Mouse (Mus musculus): Measurements from ENCODE around the gene Tuba1a. TPM values are rescaled to one million over a fixed set of nuclear protein-coding genes. Genes with fewer than 3 reads are reported as not detected.

The Tuba1a gene
- total and polyA plus RNA-seq, 3 experiments, result 153 to 533 (median 254) TPM

DNA sequence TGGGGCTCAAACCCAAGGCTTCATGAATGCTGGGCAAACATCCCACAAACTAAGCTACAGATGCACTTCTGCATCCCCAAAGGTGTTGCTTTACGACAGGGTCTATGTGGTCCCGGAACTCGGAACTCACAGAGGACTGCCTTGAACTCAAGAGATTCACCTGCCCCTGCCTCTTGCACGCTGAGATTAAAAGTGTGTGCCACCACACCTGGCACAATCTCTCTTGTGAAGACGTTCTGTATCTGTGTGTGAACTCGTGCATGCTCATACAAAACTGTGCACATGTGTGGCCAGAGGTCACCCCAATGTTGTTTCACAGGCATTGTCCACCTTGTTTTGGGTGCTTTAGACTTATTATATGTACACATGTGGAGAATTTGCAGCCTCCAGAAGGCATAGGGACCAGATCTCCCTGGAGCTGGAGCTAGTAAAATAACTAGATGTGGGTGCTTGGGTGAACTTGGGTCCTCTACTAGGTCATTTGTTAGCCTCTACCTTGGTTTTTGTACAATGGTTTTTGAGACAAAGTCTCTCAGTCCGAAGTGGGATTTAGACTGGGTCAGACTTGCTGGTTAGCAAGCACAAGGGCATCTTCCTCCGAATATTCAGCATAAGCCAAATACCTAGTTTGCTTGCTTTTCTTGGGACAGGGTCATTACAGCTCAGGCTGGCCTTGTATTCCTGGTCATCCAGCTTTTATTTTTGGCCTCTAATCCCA is 23.3 kb downstream of the Tuba1a start (continued):
- TF ChIP-seq KAT2A (IDR thresholded peaks at IDR 0.05; ENCODE audit: insufficient replicate concordance, low read length) (0 out of 2 replicates have a peak, but pooled peaks have one; percentile 13), MAX (IDR thresholded peaks at IDR 0.05; ENCODE audit: low read length) (no peak), TCF12 (IDR thresholded peaks at IDR 0.05; ENCODE audit: low read depth, low read length) (0 out of 2 replicates have a peak, but pooled peaks have one; percentile 24), ZC3H11A (IDR thresholded peaks at IDR 0.05; ENCODE audit: low read depth, low read length) (no peak), ELF1 (IDR thresholded peaks at IDR 0.05; ENCODE audit: low read depth, low read length) (peak; percentile 30; the same call in 1 of the 2 replicates), RCOR1 (conservative IDR thresholded peaks at IDR 0.05; ENCODE audit: low read depth, low read length) (peak; percentile 42), JUND (conservative IDR thresholded peaks at IDR 0.05; ENCODE audit: low read depth, low read length) (no peak), CTCF (conservative IDR thresholded peaks at IDR 0.05 in 1 of 2, IDR thresholded peaks at IDR 0.05 in 1 of 2; ENCODE audit: low read depth in 2 of 2, low read length in 2 of 2) (no peak), MEF2A (IDR thresholded peaks at IDR 0.05; ENCODE audit: borderline replicate concordance, low read depth, low read length) (no peak), MAFK (IDR thresholded peaks at IDR 0.05; ENCODE audit: insufficient replicate concordance, low read length) (no peak), POLR2A (IDR thresholded peaks at IDR 0.05; ENCODE audit: low read depth, low read length) (peak; percentile 61), BHLHE40 (IDR thresholded peaks at IDR 0.05; ENCODE audit: low read depth, low read length) (peak; percentile 30; the same call in 1 of the 2 replicates), CHD2 (IDR thresholded peaks at IDR 0.05; ENCODE audit: low read length) (peak; percentile 76), USF2 (conservative IDR thresholded peaks at IDR 0.05; ENCODE audit: low read depth, low read length) (no peak), NELFE (IDR thresholded peaks at IDR 0.05; ENCODE audit: low read depth, low read length) (peak; percentile 15; the same call in 1 of the 2 replicates), JUN (IDR thresholded peaks at IDR 0.05; ENCODE audit: insufficient read depth, low read depth, low read length) (no peak), POLR2AphosphoS2 (IDR thresholded peaks at IDR 0.05; ENCODE audit: low read depth, low read length) (peak; percentile 99)

DNA sequence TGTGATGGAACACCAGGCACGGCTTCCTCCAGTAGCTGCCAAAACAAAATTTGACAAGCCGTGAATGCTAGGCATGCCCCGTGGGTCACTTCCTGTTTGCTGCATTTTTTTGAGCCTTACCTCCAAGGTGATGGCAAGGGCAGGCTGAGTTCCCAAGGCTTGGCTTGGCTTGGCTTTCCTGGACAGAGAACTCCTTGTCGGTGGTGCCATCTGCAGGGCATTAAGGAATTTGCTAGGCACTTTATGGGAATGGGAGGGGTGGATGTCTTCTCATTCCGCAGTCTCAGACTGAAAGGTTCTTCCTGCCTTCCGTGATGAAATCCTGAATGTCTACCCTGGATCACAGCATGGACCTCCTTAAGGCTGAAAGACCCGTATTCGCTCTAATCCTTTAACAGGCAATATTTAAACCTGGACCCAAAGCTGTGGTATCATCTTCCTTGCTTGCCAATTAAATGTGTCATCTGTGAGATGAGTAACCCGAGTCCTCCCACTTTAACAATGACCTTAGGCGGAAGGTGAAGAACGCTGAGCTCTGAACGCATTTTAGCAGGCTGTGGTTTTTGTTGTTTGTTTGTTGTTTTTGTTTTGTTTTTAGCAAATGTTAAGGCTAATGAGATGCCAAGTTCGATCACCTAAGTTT is 24.8 kb downstream of the Tuba1a start:
- dilution Hi-C loops (cut with MboI; ENCODE audit: extremely low pct_ligation_motif_present, extremely low pct_unique_long_range_greater_than_20kb, low sequenced_read_pairs) (no loop called here), in situ Hi-C loops (cut with MboI; ENCODE audit: low pct_ligation_motif_present, low pct_unique_long_range_greater_than_20kb, low sequenced_read_pairs) (loop anchor here (10.0 to 25.0 kb wide), 3 partner anchors 1266 to 1434 kb away; no protein-coding TSS in a partner anchor)
- H3K4me2 ChIP-seq (ENCODE audit: insufficient read depth, low read depth, poor library complexity, severe bottlenecking), result peak overlapping the region; percentile 3; the same call in 1 of the 2 replicates
- peaks cover 3% of the 10 kb centered on the region for H3K9me3 ChIP-seq (replicated peaks; ENCODE audit: low read length)
- H3K36me3 ChIP-seq (replicated peaks in 1 of 2; ENCODE audit: control insufficient read depth in 1 of 2, insufficient read depth in 1 of 2, low read length in 1 of 2), result peaks cover 15 to 26% of the 10 kb centered on the region in 2 experiments
- peaks cover 2 to 28% of the 10 kb centered on the region in 2 experiments for H3K4me1 ChIP-seq (ENCODE audit: control insufficient read depth in 1 of 2, insufficient read depth in 2 of 2)
- no peak overlapping the region for H3K9ac ChIP-seq (ENCODE audit: insufficient read depth, low read depth)
- no peak overlapping the region for H3K4me3 ChIP-seq (replicated peaks in 1 of 3; ENCODE audit: low read depth in 2 of 3, low read length in 2 of 3, poor library complexity in 1 of 3)
- H3K27me3 ChIP-seq (replicated peaks), result no peaks in the 10 kb centered on the region
- H3K79me2 ChIP-seq (replicated peaks; ENCODE audit: control insufficient read depth, extremely low read depth, insufficient read depth, poor library complexity, severe bottlenecking), result peaks cover 8% of the 10 kb centered on the region
- no peak overlapping the region for H3K27ac ChIP-seq (ENCODE audit: insufficient read depth, low read depth)
- peak; percentile 71 for DNase-seq (ENCODE audit: extremely low read depth)
- TF ChIP-seq CHD2 (IDR thresholded peaks at IDR 0.05; ENCODE audit: low read length) (0 out of 2 replicates have a peak, but pooled peaks have one; percentile 33), TCF12 (IDR thresholded peaks at IDR 0.05; ENCODE audit: low read depth, low read length) (no peak), ELF1 (IDR thresholded peaks at IDR 0.05; ENCODE audit: low read depth, low read length) (peak; percentile 81), POLR2A (IDR thresholded peaks at IDR 0.05; ENCODE audit: low read depth, low read length) (no peak), MEF2A (IDR thresholded peaks at IDR 0.05; ENCODE audit: borderline replicate concordance, low read depth, low read length) (peak; percentile 46; the same call in 1 of the 2 replicates), GABPA (IDR thresholded peaks at IDR 0.05; ENCODE audit: insufficient replicate concordance, low read depth, low read length) (no peak), IRF4 (IDR thresholded peaks at IDR 0.05; ENCODE audit: low read depth, low read length) (no peak), ZMIZ1 (IDR thresholded peaks at IDR 0.05; ENCODE audit: low read depth, low read length) (no peak), MAFK (IDR thresholded peaks at IDR 0.05; ENCODE audit: insufficient replicate concordance, low read length) (0 out of 2 replicates have a peak, but pooled peaks have one; percentile 14), TBP (conservative IDR thresholded peaks at IDR 0.05; ENCODE audit: low read depth, low read length) (no peak), EP300 (IDR thresholded peaks at IDR 0.05; ENCODE audit: low read length) (0 out of 2 replicates have a peak, but pooled peaks have one; percentile 19), RCOR1 (conservative IDR thresholded peaks at IDR 0.05; ENCODE audit: low read depth, low read length) (0 out of 2 replicates have a peak, but pooled peaks have one; percentile 42), UBTF (IDR thresholded peaks at IDR 0.05; ENCODE audit: low read depth, low read length) (no peak), USF1 (IDR thresholded peaks at IDR 0.05; ENCODE audit: low read depth, low read length) (no peak), MAZ (IDR thresholded peaks at IDR 0.05; ENCODE audit: low read depth, low read length) (0 out of 2 replicates have a peak, but pooled peaks have one; percentile 55), HCFC1 (IDR thresholded peaks at IDR 0.05; ENCODE audit: low read depth, low read length) (no peak; the same call in 1 of the 2 replicates), ZNF384 (IDR thresholded peaks at IDR 0.05; ENCODE audit: low read depth, low read length) (peak; percentile 84), SIN3A (IDR thresholded peaks at IDR 0.05; ENCODE audit: low read length) (peak; percentile 67), USF2 (conservative IDR thresholded peaks at IDR 0.05; ENCODE audit: low read depth, low read length) (no peak), RAD21 (IDR thresholded peaks at IDR 0.05; ENCODE audit: low read depth, low read length) (peak; percentile 82), JUND (conservative IDR thresholded peaks at IDR 0.05; ENCODE audit: low read depth, low read length) (no peak), PAX5 (IDR thresholded peaks at IDR 0.05; ENCODE audit: low read length) (no peak), CHD1 (IDR thresholded peaks at IDR 0.05; ENCODE audit: low read depth, low read length) (no peak), ZC3H11A (IDR thresholded peaks at IDR 0.05; ENCODE audit: low read depth, low read length) (peak; percentile 47), BHLHE40 (IDR thresholded peaks at IDR 0.05; ENCODE audit: low read depth, low read length) (no peak), KAT2A (IDR thresholded peaks at IDR 0.05; ENCODE audit: insufficient replicate concordance, low read length) (no peak)

Measured in CH12.LX (cell line).